Mouse (Mus musculus): ENCODE results near the gene Zfp68. TPM values are rescaled to one million over a fixed set of nuclear protein-coding genes. Genes with fewer than 3 reads are reported as not detected.

Gene Zfp68
- 6.1 and 7.4 TPM in 2 replicates for polyA plus RNA-seq (2012; rRNA removed)

GRCm38 (mm10) chr5:138619211-138620128, at the start of gene Zfp68:
Gene Zfp68 (minus strand): TSS chr5:138619761.

GRCm38 (mm10) chr5:138622645-138623477, 3.3 kb upstream of the Zfp68 start, which contains the start of gene A430033K04Rik:
Gene A430033K04Rik (plus strand): TSS chr5:138622859.

GRCm38 (mm10) chr5:138564612-138565011, 54.9 kb downstream of the Zfp68 start, which contains the start of gene 1700123K08Rik:
Gene 1700123K08Rik (minus strand): TSS chr5:138564712.

Other genes starting within 250 kb of the Zfp68 start
- 5.4 and 7.7 TPM in 2 replicates for gene Zfp157, start 178.3 kb downstream of the Zfp68 start, polyA plus RNA-seq (2012; rRNA removed)
- gene 1700123K08Rik, start 55.0 kb downstream of the Zfp68 start, polyA plus RNA-seq (2012; rRNA removed), result not detected in 2 replicates
- 2.7 and 3.9 TPM in 2 replicates for gene A430033K04Rik, start 3.1 kb upstream of the Zfp68 start, polyA plus RNA-seq (2012; rRNA removed)
- 100 and 113 TPM in 2 replicates for gene Fam20c, start 134.8 kb upstream of the Zfp68 start, polyA plus RNA-seq (2012; rRNA removed)
- 5.8 and 9.8 TPM in 2 replicates for gene Gm5294, start 200.3 kb upstream of the Zfp68 start, polyA plus RNA-seq (2012; rRNA removed)

Data from ovary, adult 2 months (tissue).